Mouse (Mus musculus) activated CD4-positive, CD25-positive, alpha-beta regulatory T cell, adult 4 months (primary cell): ENCODE data around the gene Rdh16. TPM values are rescaled to one million over a fixed set of nuclear protein-coding genes. Genes with fewer than 3 reads are reported as not detected.
"Not testable (repeated sequence)": the region's sequence is repeated elsewhere in the genome, so short reads cannot be mapped to it uniquely, and the experiment has no call there.

Experiments
- ATAC-seq: one replicate; pipeline ENCODE4 v1.8.0; 2017
- polyA plus RNA-seq, 2 experiments: library from polyadenylated mRNA; unstranded; fragments of 100-300 nt; shearing (Covaris generic); gene quantifications; one replicate each; pipeline ENCODE4 v1.2.1; 2017

Gene Rdh16
- not detected for polyA plus RNA-seq

DNA sequence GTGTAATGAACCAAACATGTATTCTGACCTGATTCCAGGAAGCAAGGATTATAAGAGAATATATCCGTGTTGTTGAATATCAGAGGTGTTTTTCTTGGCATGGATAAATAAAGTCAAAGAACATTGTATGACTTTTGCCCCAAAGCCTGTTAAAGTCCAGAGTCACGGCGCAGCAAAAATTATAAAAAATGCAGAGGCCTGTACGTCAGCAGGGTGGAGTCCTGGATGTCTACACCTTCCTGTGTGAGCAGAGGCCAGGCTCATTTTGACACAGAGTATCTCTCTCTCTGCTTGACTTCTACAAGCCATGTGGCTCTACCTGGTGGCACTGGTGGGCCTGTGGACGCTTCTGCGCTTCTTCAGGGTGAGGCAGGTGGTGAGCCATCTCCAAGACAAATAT, at the start of gene Rdh16:
Gene Rdh16, plus strand, starts transcription at position 262 of the 400 bp plus-strand sequence.
- no peak for ATAC-seq

DNA sequence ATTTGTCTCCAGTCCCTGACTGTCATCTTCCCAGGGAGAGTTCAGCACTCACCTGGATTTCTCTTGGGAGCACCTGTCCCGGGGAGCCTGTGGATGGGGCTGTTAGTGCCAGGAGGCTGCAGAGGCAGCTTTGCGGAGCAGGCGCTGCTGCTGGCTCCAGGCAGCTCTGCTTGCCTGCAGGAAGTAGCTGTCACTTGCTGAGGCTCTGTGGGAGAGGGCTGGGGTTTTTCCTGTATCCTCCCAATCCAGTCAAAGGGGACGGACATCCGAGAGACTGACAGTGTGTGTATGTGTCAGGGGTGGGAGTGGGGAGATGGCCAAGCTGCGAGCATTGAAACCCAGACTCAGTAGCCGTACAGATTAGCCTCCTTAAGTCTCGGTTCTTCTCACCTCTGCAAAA, 49.4 kb upstream of the Rdh16 start, which contains the start of gene Gpr182:
Gene Gpr182, minus strand, starts transcription at position 185 of the 400 bp plus-strand sequence.
- no peak for ATAC-seq

DNA sequence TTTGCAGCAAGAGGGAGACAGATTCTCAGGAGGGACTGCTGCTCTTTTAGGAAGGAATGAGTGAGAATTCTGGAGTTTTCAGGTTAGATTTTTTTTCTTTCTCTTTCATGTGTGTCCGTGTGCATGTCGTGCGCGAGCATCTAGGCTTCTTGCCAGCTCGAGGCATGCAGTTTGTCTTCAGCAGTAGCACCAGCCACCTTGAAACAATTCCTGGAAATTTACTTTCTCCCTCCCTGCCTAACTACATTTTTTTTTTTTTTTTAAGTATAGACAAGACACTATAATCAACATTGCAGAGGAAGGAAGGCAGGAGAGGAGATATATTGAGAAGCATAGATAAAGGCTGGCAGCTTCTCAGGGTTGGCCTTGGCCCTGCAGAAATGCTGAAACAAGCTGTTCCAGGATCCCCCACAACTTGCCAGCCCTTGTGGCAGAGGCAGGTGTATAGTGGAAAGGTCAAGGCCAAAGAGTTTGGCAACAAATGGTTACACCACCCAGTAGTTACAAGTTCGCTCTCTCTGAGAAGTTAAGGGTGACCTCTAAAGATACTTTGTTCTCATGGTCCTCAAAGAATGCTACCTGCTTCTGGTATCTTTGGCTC, 46.3 kb upstream of the Rdh16 start:
- ATAC-seq, result no peak

DNA sequence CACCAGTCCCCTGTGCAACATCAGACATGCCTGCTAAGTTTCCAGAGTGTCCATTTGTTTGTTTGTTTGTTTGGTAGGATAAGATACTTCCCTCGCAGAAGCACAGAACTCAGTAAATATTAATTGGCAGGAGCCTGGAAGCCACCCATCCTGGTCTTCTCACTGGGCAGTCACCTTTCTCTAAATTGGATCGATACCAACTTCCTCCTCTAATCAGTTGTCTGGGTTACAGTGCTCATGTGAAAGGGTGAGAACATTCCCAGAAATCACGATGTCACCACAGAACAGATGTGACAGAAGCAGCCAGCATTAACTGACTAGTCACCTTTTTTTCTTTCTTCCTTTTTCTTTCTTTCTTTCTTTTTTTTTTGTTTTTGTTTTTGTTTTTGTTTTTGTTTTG, 45.7 kb upstream of the Rdh16 start:
- ATAC-seq, result no peak

DNA sequence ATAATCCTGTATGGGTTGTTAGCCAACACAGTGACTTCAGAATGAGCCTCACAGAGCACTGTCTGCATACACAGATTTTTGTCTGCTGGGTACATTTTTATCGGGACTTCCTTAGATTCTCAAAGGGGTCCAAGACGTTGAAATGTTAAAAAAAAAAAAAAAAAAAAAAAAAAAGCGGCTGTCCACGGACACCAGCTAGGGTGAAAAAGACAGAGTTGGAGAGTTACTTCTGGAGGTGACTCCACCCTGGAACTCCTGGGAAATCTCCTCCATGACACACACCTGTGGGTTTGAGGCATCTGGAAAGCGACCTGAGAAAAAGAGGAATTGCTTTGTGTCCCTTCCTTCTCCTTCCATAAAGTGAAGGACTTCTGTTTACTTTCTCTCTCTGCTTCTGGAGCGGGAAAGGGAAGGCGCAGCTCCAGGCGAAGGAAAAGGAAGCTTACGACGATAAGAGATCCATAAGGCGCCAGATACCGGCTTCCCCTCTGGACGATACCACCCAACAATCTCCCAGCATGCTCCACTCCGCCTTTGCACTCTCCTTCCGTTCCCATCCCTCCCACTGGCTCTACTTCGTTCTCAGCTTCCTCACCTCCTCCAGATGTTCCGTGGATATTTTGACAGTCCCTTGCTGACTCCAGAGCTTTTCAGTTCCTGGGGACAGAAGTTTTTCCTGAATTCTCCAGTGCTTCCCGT, 45.0 kb upstream of the Rdh16 start:
- ATAC-seq, result no peak

DNA sequence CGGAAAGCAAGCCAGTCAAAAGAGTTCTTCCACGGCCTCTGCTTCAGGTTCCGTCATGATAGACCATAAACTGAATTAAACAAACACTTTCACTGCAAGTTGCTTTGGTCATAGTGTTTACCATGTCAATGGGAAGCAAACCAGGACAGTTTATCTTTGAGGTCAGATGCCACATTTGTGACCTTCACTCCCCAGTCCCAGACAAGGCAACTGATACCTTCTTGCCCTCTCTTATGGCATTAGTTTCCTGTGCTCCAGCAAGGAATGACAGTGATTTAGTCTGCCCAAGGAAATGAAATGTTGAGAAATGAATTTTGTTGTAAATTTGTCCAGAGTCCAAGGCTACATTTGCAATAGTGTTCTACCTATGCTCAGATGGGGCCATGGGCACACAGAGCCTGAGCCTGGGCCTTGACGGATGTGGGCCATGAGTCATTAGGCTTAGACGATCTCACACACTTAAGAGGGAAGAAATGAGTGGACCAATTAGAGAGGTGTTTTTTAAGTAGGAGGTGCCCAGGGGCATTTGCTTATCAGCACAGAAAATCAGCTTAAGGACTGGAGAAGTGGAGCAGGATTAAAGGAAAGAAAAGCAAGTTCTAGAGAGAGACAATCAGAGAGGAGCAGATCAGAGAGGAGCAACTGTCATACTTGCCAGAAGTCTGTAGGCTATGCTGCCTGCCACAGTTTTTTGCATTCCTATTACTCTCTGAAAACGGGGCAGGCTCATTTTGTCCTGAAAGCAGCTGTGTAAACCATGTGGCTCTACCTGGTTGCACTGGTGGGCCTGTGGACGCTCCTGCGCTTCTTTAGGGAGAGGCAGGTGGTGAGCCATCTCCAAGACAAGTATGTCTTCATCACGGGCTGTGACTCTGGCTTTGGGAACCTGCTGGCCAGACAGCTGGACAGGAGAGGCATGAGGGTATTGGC, 41.5 kb upstream of the Rdh16 start, which contains the start of the genes Rdh1 and Rdh16f1:
Gene Rdh1, plus strand, starts transcription at position 541 of the 930 bp plus-strand sequence.
Gene Rdh16f1, plus strand, starts transcription at position 607 of the 930 bp plus-strand sequence.
- ATAC-seq, result peak; percentile 40

DNA sequence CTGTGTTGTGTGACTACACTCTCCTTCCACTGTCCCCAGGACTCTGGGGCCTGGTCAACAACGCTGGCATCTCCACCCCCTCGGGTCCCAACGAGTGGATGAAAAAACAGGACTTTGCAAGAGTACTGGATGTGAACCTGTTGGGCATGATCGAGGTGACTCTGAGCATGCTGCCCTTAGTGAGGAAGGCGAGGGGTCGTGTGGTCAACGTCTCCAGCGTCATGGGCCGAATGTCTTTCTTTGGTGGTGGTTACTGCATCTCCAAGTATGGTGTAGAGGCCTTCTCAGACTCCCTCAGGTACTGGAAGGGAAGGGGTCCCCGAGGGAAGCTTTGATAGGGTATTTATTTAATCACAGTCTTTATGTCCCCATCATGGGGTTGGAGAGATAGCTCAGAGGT, 38.0 kb upstream of the Rdh16 start:
- ATAC-seq, result not testable (repeated sequence)

DNA sequence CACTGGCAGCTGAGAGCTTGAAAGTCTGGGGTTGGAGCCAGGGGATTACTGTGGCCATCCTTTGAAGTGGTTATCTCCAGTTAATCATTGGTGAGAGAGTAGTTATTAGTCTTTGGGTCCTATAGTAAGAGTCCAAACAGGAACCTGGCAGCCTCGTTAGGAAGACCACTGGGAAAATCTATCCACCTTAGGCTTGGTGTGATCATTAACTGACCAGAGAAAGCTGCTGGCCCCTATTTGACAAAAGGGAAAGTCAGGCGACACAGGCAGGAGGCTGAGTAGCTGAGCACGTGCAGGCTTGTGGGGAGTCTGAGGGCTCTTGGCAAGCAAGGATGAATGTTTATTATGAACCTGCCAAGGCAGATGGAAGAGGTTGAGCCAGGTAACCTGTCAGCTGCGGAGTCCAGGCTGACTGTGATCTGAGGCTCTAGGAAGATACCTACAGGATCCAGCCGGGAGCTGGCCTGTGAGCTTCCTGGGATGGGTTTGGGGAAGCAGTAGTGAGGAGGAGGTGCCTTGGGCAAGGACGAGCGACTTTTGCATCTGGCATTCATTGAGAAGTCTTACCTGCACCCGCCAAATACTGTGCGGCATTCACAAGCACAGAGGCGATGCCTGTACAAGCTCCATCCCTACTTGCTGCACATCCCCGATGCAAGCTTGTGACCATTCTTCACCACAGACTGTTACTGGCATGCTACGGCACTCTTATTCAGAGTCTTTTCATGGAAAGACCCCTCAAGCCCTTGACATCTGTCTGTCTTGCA, 36.9 kb upstream of the Rdh16 start:
- ATAC-seq, result no peak

DNA sequence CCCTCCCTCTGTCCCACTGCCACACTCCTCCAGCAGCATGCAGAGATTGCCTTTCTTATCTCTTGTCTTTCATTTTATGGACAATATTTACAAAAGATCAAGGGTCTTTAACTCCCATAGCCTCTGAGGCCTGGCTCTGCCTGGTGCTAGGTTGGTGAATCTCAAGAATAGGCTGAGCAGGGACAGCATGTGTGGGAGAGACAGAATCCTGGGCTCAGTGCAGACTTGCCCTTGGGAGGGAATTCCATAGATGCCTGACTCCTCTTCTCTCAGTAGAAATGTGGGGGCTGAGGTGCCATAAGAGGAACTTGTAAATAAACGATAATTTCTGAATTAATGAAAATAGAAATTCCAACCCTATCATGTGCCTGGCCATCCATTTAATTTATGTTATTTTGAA, 34.4 kb upstream of the Rdh16 start:
- no peak for ATAC-seq

DNA sequence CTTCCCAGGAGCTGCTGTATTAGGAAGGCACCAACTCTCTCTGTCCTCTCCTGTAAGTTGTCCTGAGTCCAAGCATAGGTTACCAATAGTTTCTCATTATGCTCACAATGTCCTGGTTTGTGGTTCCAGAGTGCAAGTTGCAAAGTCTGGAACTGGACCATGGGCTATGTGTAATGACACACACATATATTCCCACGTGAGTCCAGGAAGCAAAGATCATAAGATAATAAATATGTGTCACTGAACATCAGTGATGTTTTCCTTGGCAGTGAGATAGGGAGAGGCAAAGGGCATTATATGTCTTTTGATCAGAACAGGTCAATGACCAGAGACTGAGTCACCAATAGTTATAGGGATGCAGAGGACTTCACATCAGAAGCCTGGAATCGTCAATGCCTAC, 24.9 kb upstream of the Rdh16 start, which contains the start of gene Rdh9:
Gene Rdh9, plus strand, starts transcription at position 376 of the 400 bp plus-strand sequence.
- ATAC-seq, result no peak

DNA sequence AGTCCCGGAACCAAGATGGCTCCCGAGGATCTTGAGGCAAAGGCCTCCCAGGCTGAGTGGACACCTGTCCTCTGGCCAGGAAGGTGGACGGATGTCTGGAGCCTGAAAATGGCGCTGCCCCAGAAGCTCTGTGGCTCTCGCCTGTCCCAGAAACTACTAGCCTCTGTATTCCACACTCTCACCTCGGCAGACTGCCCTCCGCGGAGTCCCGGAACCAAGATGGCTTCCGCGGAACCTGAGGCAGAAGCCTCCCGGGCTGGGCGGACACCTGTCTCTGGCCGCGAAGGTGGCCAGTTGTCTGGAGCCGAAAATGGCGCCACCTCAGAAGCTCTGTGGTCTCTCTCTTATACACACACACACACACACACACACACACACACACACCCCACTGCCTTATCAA, 18.6 kb upstream of the Rdh16 start:
- not testable (repeated sequence) for ATAC-seq

DNA sequence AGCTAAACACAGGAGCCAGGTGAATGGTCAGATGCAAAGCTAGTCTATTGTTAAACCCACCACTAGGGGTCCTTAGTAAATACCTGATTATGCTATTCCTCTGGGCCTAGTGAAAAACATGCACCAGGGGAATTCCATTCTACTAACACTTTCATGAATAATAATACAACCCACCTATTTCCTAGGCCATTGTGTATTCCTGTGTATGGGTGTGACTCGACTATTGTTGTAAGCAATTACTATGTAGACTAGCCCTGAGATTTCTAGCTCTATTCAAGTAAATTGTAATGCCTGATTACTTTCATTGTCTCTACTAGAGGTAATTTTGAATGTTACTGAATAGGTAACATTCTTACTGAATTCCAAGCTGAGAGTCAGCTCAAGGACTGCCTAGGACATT, 15.5 kb upstream of the Rdh16 start:
- not testable (repeated sequence) for ATAC-seq

DNA sequence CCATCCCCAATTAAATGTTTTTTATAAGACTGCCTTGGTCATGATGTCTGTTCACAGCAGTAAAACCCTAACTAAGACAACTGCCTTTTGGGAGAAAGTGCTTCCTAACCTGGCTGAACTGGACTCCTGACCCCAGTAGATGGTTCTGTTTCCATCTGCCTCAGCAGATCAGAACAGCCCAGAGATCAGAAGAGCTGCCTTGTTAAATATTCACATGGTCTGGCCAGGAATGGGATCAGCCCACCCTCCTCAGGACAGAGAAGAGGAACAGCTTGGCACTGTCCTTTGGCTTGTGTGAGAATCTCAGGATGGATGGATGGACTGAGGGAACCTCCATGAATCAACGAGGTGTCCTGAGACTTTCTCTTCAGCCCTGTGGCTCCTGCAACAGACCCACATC, 1.7 kb upstream of the Rdh16 start:
- ATAC-seq, result no peak

DNA sequence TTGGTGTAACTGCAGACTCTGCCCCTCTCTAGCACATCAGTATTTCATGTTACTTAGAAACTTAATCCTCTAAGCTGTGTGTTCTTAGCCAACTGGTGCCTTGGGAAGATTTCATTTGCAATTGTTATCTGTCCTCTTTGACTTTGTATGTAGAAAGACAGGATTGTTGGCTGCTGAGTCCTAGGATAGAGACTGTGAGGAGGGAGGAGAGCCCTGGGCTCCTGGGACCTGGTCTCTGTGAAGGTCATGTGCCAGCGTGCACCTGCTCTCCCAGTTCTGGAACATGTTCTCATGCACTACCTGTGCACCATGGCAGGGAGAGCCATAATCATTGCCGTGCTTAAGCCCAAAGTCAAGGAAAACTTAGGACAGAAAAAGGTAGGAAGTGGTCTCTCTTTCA, 660 bp downstream of the Rdh16 start:
- ATAC-seq, result no peak

DNA sequence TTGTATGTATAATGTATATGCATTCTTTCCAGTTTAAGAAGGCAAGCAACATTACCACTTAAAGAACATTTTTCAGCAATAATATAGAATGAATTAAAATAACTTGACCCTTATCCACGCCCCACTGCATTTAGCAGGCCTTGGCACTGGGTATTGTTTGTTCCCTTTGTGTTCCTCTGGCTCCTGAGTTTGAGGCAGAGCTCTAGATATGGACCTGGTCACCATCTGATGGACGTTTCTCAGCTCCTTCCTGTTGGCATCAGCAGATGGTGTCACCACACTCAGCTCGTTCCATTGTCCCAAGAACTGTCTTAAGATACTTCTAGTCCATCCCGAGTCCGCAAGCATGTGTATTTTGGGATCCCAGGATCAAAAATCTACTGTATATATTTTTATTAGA, 1.3 kb downstream of the Rdh16 start:
- ATAC-seq, result no peak

DNA sequence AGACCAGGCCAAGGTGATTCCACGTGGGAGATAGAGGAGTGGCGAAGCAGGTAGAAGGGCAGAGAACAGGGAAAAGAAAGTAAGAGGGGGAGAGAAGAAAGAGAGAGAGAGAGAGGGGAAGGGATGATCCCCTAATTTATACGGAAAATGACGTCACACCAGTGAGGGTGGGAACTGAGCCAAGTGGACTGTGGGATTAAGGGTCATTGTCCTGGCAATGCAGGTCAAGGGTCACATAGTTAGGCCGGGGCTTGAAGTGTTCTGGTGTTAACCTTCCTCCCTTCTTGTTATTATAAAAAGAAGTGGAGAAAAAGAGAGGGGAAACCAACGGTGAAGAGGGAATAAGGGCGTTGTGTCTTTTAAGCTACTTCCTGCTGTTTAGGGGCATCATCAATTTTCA, 3.5 kb downstream of the Rdh16 start:
- no peak for ATAC-seq

DNA sequence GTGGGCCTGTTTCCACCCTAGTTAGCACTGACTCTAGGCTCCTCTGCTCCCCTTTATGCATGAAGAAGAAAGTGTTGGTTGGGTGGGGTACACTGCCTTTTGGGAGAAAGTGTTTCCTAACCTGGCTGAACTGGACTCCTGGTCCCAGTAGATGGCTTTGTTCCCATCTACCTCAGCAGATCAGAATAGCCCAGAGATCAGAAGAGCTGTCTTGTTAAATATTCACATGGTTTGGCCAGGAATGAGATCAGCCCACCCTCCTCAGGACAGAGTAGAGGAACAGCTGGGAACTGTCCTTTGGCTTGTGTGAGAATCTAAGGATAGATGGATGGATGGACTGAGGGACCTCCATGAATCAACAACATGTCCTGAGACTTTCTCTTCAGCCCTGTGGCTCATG, 14.9 kb downstream of the Rdh16 start:
- ATAC-seq, result no peak

DNA sequence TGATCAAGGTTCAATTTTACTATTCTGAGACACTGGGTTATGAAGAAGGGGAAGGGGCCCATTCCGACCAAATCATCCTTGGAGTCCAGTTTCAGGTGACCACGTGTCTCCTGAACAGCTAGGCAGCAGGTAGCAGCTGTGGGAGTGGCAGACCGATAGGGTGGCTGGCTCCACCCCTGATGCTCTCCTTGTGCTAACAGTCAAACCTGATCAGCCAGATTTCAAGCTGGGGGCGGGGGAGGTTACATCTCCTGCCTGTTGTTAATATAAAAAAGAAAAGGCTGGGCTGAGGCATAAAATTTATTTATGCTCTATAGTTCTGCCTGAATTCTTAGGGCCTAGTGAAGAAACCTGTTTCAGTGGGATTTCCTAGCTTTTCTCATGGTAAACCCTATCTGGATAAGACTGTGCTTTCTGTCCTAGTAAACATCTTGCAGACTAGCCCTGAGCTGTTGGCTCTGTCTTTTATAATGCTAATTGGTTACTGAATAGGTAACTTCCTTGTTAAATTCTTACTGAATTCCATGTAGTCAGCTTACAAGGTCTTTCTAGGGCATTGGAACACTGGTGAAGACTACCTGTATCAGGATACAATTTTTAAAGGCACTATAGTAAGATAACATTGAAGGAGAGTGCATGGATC, 16.4 kb downstream of the Rdh16 start:
- not testable (repeated sequence) for ATAC-seq

DNA sequence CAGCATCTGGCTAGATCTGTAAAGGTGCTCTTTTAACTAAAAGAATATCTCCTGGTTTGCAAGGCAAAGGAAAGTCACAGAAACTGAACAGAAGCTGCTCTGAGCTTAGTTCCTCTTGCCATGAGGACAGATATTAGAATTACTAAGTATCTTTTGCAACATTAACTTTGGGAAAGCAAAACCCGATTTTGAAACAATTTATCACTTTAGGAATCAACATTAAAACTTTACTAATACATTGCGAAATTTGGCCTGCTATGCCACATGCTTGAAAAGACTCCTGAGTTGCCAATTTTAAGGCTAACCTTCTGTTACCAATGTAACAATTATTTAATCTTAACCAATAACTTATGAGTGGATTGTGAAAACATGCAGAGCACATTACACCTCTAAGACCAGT, 20.9 kb downstream of the Rdh16 start:
- not testable (repeated sequence) for ATAC-seq

DNA sequence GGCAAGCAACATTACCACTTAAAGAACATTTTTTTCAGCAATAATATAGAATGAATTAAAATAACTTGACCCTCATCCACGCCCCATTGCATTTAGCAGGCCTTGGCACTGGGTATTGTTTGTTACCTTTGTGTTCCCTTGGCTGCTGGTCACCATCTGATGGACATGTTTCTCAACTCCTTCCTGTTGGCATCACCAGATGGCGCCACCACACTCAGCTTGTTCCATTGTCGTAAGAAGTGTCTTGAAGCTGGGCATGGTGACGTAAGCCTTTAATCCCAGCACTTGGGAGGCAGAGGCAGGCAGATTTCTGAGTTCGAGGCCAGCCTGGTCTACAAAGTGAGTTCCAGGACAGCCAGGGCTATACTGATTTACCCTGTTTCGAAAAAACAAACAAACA, 24.4 kb downstream of the Rdh16 start:
- no peak for ATAC-seq

DNA sequence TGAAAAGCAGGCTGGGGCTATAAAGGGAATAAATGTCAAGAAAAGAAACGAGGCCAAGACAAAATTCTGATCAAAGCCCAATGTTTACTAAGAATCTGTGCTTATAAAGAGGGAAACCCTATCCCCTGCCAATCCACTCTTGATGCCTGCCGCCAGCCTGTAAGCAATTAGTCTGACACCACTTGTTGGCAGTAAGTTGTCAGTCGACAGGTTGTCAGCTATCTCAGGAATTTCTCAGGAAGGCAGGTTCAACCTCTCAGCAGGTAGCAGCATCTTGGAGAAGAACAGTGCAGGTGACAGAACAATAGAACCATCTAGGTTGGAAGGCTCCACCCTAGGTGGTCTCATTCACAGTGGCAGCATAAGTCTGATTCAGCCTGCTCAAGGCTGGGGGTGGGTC, 28.2 kb downstream of the Rdh16 start:
- no peak for ATAC-seq

DNA sequence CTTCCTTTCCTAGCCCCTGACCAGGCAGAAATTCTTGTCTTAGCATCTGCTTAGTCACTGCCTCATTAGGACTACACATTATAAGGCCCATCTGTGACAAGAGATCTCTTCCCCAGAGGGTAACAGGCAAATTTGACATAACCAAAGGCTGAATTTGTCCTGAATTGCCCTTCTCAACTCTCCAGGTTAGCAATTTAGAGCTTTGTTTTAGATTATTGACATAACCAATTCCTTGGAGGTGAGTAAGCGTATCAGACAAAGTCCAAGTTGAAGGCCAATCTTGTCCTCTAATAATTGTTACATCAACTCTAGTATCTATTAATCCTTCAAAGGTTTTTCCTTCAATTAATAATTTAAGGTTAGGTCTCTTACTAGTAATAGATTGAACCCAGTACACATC, 33.2 kb downstream of the Rdh16 start:
- not testable (repeated sequence) for ATAC-seq
